Mouse (Mus musculus) lung, embryonic 15.5 days (tissue): ENCODE results near the gene Dnah7c. TPM values are rescaled to one million over a fixed set of nuclear protein-coding genes. Genes with fewer than 3 reads are reported as not detected.

ENCODE experiments used
- ATAC-seq: fragments of 200-750 bp; cut with Nextera tagmentation; 2 replicates; pipeline ENCODE4 v1.8.0; 2017; ENCODE audit warnings: moderate number of reproducible peaks, borderline replicate concordance; ENCODE audit not compliant: low FRiP score, low TSS enrichment; ENCODE audit errors: extremely low read depth
- H3K27ac ChIP-seq: fragments of 300-500 bp; sonication (generic); 2 replicates; pipeline ENCODE4 v1.5.1; 2015; ENCODE audit warnings: moderate library complexity, mild to moderate bottlenecking, inconsistent platforms
- H3K27me3 ChIP-seq: fragments of 300-500 bp; sonication (generic); 2 replicates; pipeline ENCODE4 v1.6.1; 2015; ENCODE audit warnings: inconsistent platforms
- H3K36me3 ChIP-seq: fragments of 300-500 bp; sonication (generic); 2 replicates; pipeline ENCODE4 v1.6.1; 2015; ENCODE audit warnings: inconsistent platforms
- H3K4me1 ChIP-seq: fragments of 300-500 bp; sonication (generic); 2 replicates; pipeline ENCODE4 v1.6.1; 2015; ENCODE audit warnings: inconsistent platforms
- H3K4me2 ChIP-seq: fragments of 300-500 bp; sonication (generic); 2 replicates; pipeline ENCODE4 v1.6.1; 2015; ENCODE audit warnings: inconsistent platforms, mild to moderate bottlenecking, moderate library complexity
- H3K4me3 ChIP-seq: fragments of 300-500 bp; sonication (generic); 2 replicates; pipeline ENCODE4 v1.5.1; 2015; ENCODE audit warnings: mild to moderate bottlenecking, inconsistent platforms
- H3K9ac ChIP-seq: fragments of 300-500 bp; sonication (generic); 2 replicates; pipeline ENCODE4 v1.6.1; 2015; ENCODE audit warnings: inconsistent platforms
- H3K9me3 ChIP-seq: fragments of 300-500 bp; sonication (generic); 2 replicates; pipeline ENCODE4 v1.6.1; 2016; ENCODE audit warnings: inconsistent platforms
- WGBS: fragments of 180-500 bp; shearing (Covaris S2); methylation state at CpG from one replicate; pipeline ENCODE4 v1.1.7; 2015; 5-methylcytosine and 5-hydroxymethylcytosine counted together
- polyA plus RNA-seq: library from polyadenylated mRNA; unstranded; fragments of >200 nt; fragmentation: Nextera tagmentation; extraction: Ambion mirVana; gene quantifications from 2 replicates; pipeline ENCODE4 v1.2.1, GENCODE M21; 2015

Gene Dnah7c
- polyA plus RNA-seq, 1 experiment from 2014 or later, result 0.10 TPM

- H3K4me3 ChIP-seq, result no peak overlapping the region
- ATAC-seq, result no peak
- 86% methylated on average over 2 of the region's 2 CpGs for WGBS
Measured at GRCm38 (mm10) chr1:46844281-46844680, 418.9 kb downstream of the Dnah7c start.

GRCm38 (mm10) chr1:46845221-46845620 is 419.8 kb downstream of the Dnah7c start:
- Histone ChIP-seq H3K27ac (no peak overlapping the region), H3K9me3 (no peaks in the 10 kb centered on the region), H3K36me3 (no peaks in the 10 kb centered on the region), H3K27me3 (no peaks in the 10 kb centered on the region), H3K4me2 (no peak overlapping the region), H3K4me3 (no peak overlapping the region), H3K9ac (no peak overlapping the region), H3K4me1 (no peaks in the 10 kb centered on the region)
- WGBS, result 65% methylated on average over 5 of the region's 5 CpGs
- ATAC-seq, result no peak

More at GRCm38 (mm10) chr1:46844281-46844680, 418.9 kb downstream of the Dnah7c start:
- Histone ChIP-seq H3K9me3 (no peaks in the 10 kb centered on the region), H3K4me2 (no peak overlapping the region), H3K27me3 (no peaks in the 10 kb centered on the region), H3K4me1 (no peaks in the 10 kb centered on the region), H3K9ac (no peak overlapping the region), H3K36me3 (no peaks in the 10 kb centered on the region), H3K27ac (no peak overlapping the region)

GRCm38 (mm10) chr1:46849758-46850157 is 424.4 kb downstream of the Dnah7c start:
- no peak for ATAC-seq
- no peaks in the 10 kb centered on the region for H3K36me3 ChIP-seq
- no peak overlapping the region for H3K9ac ChIP-seq
- H3K4me1 ChIP-seq, result peaks cover 17% of the 10 kb centered on the region
- no peaks in the 10 kb centered on the region for H3K27me3 ChIP-seq
- no peaks in the 10 kb centered on the region for H3K9me3 ChIP-seq
- 24% methylated on average over 1 of the region's 1 CpGs for WGBS
- H3K27ac ChIP-seq, result no peak overlapping the region
- H3K4me2 ChIP-seq, result no peak overlapping the region
- H3K4me3 ChIP-seq, result no peak overlapping the region

GRCm38 (mm10) chr1:46851586-46851985 is 426.2 kb downstream of the Dnah7c start:
- H3K36me3 ChIP-seq, result no peaks in the 10 kb centered on the region
- peak overlapping the region; percentile 93 for H3K4me3 ChIP-seq
- 36% methylated on average over 4 of the region's 4 CpGs for WGBS
- H3K27me3 ChIP-seq, result no peaks in the 10 kb centered on the region
- H3K9me3 ChIP-seq, result no peaks in the 10 kb centered on the region
- peaks cover 18% of the 10 kb centered on the region for H3K4me1 ChIP-seq
- H3K27ac ChIP-seq, result peak overlapping the region; percentile 31; the same call in 1 of the 2 replicates
- peak overlapping the region; percentile 59 for H3K4me2 ChIP-seq
- 0 out of 2 replicates have a peak overlapping the region, but pooled peaks have one; percentile 0 for H3K9ac ChIP-seq
- no peak for ATAC-seq

- H3K4me3 ChIP-seq, result peak overlapping the region; percentile 93
- peak overlapping the region; percentile 100 for H3K27ac ChIP-seq
- WGBS, result 0% methylated on average over 4 of the region's 4 CpGs
- peak overlapping the region; percentile 98 for H3K9ac ChIP-seq
- no peaks in the 10 kb centered on the region for H3K9me3 ChIP-seq
- H3K36me3 ChIP-seq, result no peaks in the 10 kb centered on the region
- ATAC-seq, result no peak
- peaks cover 18% of the 10 kb centered on the region for H3K4me1 ChIP-seq
- H3K27me3 ChIP-seq, result no peaks in the 10 kb centered on the region
- peak overlapping the region; percentile 59 for H3K4me2 ChIP-seq
Measured at GRCm38 (mm10) chr1:46852216-46852599, 426.8 kb downstream of the Dnah7c start.

GRCm38 (mm10) chr1:46852600-46853272 is 427.3 kb downstream of the Dnah7c start:
- under 1% methylated on average over 61 of the region's 75 CpGs for WGBS
- H3K9me3 ChIP-seq, result no peaks in the 10 kb centered on the region
- H3K27ac ChIP-seq, result peak overlapping the region; percentile 100
- H3K9ac ChIP-seq, result peak overlapping the region; percentile 98
- H3K4me2 ChIP-seq, result peak overlapping the region; percentile 59
- H3K4me1 ChIP-seq, result peaks cover 18% of the 10 kb centered on the region
- H3K36me3 ChIP-seq, result no peaks in the 10 kb centered on the region
- H3K27me3 ChIP-seq, result no peaks in the 10 kb centered on the region
- peak overlapping the region; percentile 93 for H3K4me3 ChIP-seq
- ATAC-seq, result peak; percentile 65

GRCm38 (mm10) chr1:46853317-46854035 is 428.1 kb downstream of the Dnah7c start:
- peak overlapping the region; percentile 93 for H3K4me3 ChIP-seq
- under 1% methylated on average over 86 of the region's 86 CpGs for WGBS
- H3K4me1 ChIP-seq, result peaks cover 18% of the 10 kb centered on the region
- H3K4me2 ChIP-seq, result peak overlapping the region; percentile 59
- no peaks in the 10 kb centered on the region for H3K36me3 ChIP-seq
- no peaks in the 10 kb centered on the region for H3K9me3 ChIP-seq
- H3K27ac ChIP-seq, result peak overlapping the region; percentile 100
- no peaks in the 10 kb centered on the region for H3K27me3 ChIP-seq
- peak; percentile 96 for ATAC-seq
- H3K9ac ChIP-seq, result peak overlapping the region; percentile 98

- Histone ChIP-seq H3K27me3 (no peaks in the 10 kb centered on the region), H3K4me2 (peak overlapping the region; percentile 59), H3K4me3 (peak overlapping the region; percentile 93), H3K27ac (peak overlapping the region; percentile 100), H3K4me1 (peaks cover 18% of the 10 kb centered on the region), H3K9ac (peak overlapping the region; percentile 98), H3K9me3 (no peaks in the 10 kb centered on the region), H3K36me3 (no peaks in the 10 kb centered on the region)
- ATAC-seq, result peak; percentile 0; the same call in 1 of the 2 replicates
- WGBS, result 25% methylated on average over 18 of the region's 18 CpGs
Measured at GRCm38 (mm10) chr1:46854036-46854900, 428.9 kb downstream of the Dnah7c start.

- no peak for ATAC-seq
- H3K36me3 ChIP-seq, result no peaks in the 10 kb centered on the region
- H3K9me3 ChIP-seq, result no peaks in the 10 kb centered on the region
- no peaks in the 10 kb centered on the region for H3K27me3 ChIP-seq
- H3K9ac ChIP-seq, result no peak overlapping the region
- 30% methylated on average over 4 of the region's 4 CpGs for WGBS
- peaks cover 12% of the 10 kb centered on the region for H3K4me1 ChIP-seq
- no peak overlapping the region for H3K4me3 ChIP-seq
- no peak overlapping the region for H3K4me2 ChIP-seq
- peak overlapping the region; percentile 20; the same call in 1 of the 2 replicates for H3K27ac ChIP-seq
Measured at GRCm38 (mm10) chr1:46856498-46856897, 431.1 kb downstream of the Dnah7c start.
